Mouse (Mus musculus): ENCODE measurements around the gene Lfng. TPM values are rescaled to one million over a fixed set of nuclear protein-coding genes. Genes with fewer than 3 reads are reported as not detected.

Lfng gene
- polyA plus RNA-seq, 1 experiment from 2014 or later = 3.5 TPM

DNA sequence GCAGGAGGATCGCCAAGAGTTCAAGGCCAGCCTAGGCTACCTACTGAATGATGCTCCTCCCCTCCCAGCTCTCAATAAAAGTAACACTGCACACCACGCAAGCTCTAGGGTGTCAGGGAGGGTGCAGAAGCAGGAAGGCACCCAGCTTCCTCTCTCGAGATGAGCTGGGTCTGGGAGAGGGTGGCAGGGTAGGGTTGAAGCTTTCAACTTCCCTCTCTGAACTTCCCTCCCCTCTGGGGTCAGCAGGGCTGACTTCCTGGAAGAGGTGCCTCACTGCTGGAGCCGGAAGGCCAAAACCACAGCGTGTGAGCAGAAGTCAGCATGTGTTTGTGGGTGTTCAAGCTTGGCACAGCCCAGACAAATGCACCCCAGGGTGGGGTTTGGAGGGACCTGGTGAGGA lies 10.6 kb downstream of the Lfng start:
- 62% methylated on average over 5 of the region's 5 CpGs for WGBS
- H3K36me3 ChIP-seq = peaks cover 21% of the 10 kb centered on the region
- H3K4me1 ChIP-seq = peaks cover 16% of the 10 kb centered on the region; the same call in 1 of the 2 replicates
- no peak for ATAC-seq (ENCODE audit: extremely low read depth, insufficient number of reproducible peaks, low FRiP score, low TSS enrichment)
- H3K9me3 ChIP-seq = no peaks in the 10 kb centered on the region
- no peak overlapping the region for H3K4me2 ChIP-seq
- no peak overlapping the region for H3K4me3 ChIP-seq
- H3K9ac ChIP-seq = no peak overlapping the region
- peaks cover 8% of the 10 kb centered on the region for H3K27me3 ChIP-seq (replicated peaks)
- H3K27ac ChIP-seq (replicated peaks) = no peak overlapping the region

DNA sequence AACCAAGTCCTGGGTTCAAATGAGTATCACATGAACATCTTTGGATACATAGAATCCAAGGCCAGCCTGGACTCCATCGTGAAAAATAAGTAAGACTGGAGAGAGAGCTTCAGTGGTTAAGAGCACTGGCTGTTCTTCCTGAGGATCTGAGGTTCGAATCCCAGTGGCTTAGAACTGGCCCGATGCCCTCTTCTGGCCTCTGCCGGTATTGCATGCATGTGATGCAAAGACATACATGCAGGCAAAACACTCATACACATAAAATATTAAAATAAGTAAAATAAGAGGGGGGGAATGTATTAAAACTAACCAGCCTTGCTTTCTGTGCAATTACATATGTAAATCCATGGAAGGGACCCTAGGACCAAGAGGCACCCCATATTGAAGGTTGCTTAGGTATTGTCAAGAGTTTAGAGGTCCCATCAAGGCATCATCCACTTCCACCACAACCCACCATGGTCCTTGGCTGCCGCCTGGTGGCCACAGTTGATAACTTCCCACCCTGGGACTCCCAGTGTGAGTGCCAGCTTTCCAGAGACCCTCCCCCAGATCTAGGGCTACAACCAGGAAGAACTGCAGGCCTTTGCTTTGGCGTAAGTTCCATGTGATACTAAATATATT lies 12.1 kb downstream of the Lfng start:
- peaks cover 33% of the 10 kb centered on the region for H3K36me3 ChIP-seq
- no peak for ATAC-seq (ENCODE audit: extremely low read depth, insufficient number of reproducible peaks, low FRiP score, low TSS enrichment)
- 22% methylated on average over 6 of the region's 6 CpGs for WGBS

DNA sequence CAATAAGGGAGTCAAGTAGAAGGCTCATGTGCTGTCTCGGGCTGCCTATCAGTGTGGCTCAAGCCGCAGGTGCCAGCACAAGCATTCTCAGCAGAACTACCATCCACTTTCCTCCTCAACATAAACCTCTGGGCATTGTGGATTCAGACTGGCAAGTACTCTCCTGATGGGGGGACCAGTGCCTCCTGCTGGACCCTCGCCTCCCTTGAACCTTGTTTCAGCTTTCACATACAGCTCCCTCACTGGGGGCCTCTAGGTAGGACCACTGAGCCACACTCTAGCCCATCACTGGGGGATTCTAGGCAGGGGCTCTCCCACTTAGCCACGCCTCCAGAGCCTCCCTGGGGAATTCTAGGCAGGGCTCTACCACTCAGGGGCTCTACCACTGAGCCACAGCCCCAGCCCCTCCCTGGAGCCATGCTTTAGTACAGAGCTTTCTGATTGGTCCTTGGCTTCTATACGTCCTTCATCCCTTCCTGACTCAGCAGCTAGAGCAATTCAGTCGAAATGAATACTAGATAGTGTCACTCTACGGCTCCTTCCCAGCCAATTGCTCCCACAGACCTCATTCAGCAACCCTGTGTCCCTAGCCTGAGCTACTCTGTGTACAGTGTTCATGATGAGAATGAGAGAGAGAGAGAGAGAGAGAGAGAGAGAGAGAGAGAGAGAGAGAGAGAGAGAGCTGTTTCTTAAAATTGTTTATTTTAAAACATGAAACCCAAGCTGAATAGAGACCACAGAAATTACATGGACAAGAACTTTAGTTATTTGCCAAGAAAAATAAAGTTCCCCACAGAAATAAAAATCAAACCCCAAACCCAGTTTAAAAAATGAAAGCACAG lies 13.0 kb downstream of the Lfng start:
- WGBS = 60% methylated on average over 7 of the region's 7 CpGs

More for the DNA sequence above, 12.1 kb downstream of the Lfng start:
- Histone ChIP-seq H3K27me3 (replicated peaks) (no peaks in the 10 kb centered on the region), H3K27ac (replicated peaks) (no peak overlapping the region), H3K9me3 (no peaks in the 10 kb centered on the region), H3K4me2 (no peak overlapping the region), H3K4me3 (no peak overlapping the region), H3K9ac (no peak overlapping the region), H3K4me1 (peaks cover 16% of the 10 kb centered on the region; the same call in 1 of the 2 replicates)

DNA sequence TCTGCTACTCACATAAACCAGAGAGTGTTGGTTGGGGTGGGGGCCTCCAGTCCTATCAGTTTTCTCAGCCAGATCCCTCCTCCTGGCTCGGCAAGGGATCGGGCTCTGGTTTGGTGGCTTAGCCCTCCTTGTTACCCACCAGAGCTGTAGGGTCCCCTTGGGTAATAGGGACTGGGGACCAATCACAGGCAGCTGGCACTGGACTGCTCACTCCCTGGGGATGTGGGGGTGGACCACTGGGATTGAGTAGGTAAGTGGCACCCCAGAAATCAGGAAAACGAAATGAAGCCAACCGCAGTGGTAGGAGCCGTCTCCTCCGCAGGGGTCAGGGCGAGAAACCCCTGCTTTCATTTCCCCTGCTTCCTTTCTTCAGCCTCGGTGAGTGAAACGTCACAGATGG lies 14.0 kb downstream of the Lfng start:
- Histone ChIP-seq H3K27ac (replicated peaks) (no peak overlapping the region), H3K4me1 (peaks cover 14% of the 10 kb centered on the region; the same call in 1 of the 2 replicates), H3K4me2 (no peak overlapping the region), H3K27me3 (replicated peaks) (no peaks in the 10 kb centered on the region), H3K4me3 (no peak overlapping the region), H3K9me3 (no peaks in the 10 kb centered on the region), H3K9ac (no peak overlapping the region), H3K36me3 (peaks cover 48% of the 10 kb centered on the region)
- WGBS = 73% methylated on average over 9 of the region's 9 CpGs
- no peak for ATAC-seq (ENCODE audit: extremely low read depth, insufficient number of reproducible peaks, low FRiP score, low TSS enrichment)

More for the DNA sequence above, 13.0 kb downstream of the Lfng start:
- Histone ChIP-seq H3K36me3 (peaks cover 41% of the 10 kb centered on the region), H3K9me3 (no peaks in the 10 kb centered on the region), H3K27ac (replicated peaks) (no peak overlapping the region), H3K4me2 (no peak overlapping the region), H3K4me1 (peaks cover 16% of the 10 kb centered on the region; the same call in 1 of the 2 replicates), H3K27me3 (replicated peaks) (no peaks in the 10 kb centered on the region), H3K4me3 (no peak overlapping the region), H3K9ac (no peak overlapping the region)
- no peak for ATAC-seq (ENCODE audit: extremely low read depth, insufficient number of reproducible peaks, low FRiP score, low TSS enrichment)

DNA sequence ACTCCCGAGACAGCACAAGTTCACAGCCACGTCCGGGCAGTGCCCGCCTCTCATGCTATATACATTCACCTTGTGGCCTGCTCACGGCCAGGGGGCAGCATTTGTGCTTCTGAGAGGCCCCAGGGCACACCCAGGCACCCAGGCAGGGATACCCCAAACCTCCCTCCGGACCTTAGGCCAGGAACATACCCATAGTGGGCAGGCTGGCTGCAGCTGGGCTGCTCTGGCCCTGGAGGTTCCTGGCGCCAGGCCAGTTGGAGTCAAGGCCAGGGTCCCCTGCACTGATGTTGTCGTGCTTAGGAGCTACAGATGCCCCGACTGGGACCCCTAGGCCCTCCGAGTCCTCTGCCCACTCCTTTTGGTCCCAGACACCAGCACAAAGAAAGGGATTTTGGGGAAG lies 14.4 kb downstream of the Lfng start:
- 69% methylated on average over 10 of the region's 10 CpGs for WGBS
- ATAC-seq (ENCODE audit: extremely low read depth, insufficient number of reproducible peaks, low FRiP score, low TSS enrichment) = no peak
- Histone ChIP-seq H3K4me2 (no peak overlapping the region), H3K9me3 (no peaks in the 10 kb centered on the region), H3K27ac (replicated peaks) (no peak overlapping the region), H3K9ac (no peak overlapping the region), H3K4me1 (peaks cover 14% of the 10 kb centered on the region; the same call in 1 of the 2 replicates), H3K36me3 (peaks cover 52% of the 10 kb centered on the region), H3K4me3 (no peak overlapping the region), H3K27me3 (replicated peaks) (no peaks in the 10 kb centered on the region)

DNA sequence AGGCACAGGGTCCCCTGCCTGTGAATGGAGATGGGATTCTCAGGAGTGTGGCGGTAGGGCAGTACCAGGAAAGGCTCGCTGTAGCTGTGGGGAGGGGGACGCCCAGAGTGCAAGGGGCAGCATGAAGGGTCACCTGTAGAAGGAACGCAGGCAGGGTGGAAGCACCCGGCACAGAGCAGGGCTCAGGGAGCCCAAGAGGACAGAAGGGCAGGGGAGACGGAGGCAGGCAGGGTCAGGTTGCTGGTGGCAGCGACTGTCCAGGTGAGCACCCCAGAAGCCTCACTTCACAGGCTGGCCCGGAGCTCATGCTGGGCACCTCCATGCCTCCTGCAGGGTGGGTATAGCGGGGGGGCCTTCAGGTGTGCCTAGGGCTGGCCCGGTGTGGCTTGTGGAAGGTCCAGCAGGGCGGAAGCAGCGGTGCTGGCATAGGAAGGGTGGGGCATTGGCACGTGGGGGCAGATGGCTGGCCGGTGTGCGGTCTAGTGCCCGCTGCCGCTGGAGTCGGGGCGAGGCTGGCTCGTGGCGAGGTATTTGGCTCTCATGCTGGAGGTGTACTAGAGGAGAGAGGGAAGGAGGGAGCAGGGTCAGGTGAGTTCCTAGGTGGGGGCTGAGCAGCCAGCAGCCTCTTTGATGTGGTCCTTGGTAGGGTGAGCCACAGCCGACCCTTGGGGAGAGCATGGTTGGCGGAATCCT lies 16.0 kb downstream of the Lfng start:
- peaks cover 68% of the 10 kb centered on the region for H3K36me3 ChIP-seq
- H3K4me1 ChIP-seq = peaks cover 10% of the 10 kb centered on the region; the same call in 1 of the 2 replicates
- WGBS = 93% methylated on average over 23 of the region's 23 CpGs

DNA sequence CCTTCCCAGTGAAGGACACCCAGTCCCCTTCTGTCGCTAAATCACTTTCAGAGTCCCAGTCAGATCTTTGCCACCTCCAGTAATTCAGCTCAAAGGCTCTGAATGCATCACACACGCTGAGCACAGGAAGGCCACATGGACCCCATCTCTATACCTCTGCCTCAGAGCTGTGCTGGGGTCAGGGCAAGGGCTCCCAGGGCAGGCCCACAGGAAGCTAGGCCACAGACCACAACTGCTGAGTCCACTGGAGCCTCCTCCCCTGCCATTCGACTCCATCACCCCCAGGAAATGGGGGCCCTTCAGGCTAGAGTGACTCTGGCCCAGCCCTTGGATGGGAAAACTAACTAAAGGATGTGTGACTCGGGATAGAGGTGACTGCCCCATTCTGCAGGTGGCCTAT lies 16.7 kb downstream of the Lfng start:
- no peak overlapping the region for H3K4me3 ChIP-seq
- H3K27me3 ChIP-seq (replicated peaks) = no peaks in the 10 kb centered on the region
- peaks cover 9% of the 10 kb centered on the region for H3K9me3 ChIP-seq
- no peak for ATAC-seq (ENCODE audit: extremely low read depth, insufficient number of reproducible peaks, low FRiP score, low TSS enrichment)
- H3K27ac ChIP-seq (replicated peaks) = no peak overlapping the region
- no peak overlapping the region for H3K4me2 ChIP-seq
- WGBS = 75% methylated on average over 4 of the region's 4 CpGs
- peaks cover 75% of the 10 kb centered on the region for H3K36me3 ChIP-seq
- no peak overlapping the region for H3K9ac ChIP-seq
- H3K4me1 ChIP-seq = peaks cover 10% of the 10 kb centered on the region; the same call in 1 of the 2 replicates

More for the DNA sequence above, 16.0 kb downstream of the Lfng start:
- Histone ChIP-seq H3K9ac (no peak overlapping the region), H3K27me3 (replicated peaks) (no peaks in the 10 kb centered on the region), H3K4me2 (no peak overlapping the region), H3K4me3 (no peak overlapping the region), H3K27ac (replicated peaks) (no peak overlapping the region), H3K9me3 (peaks cover 6% of the 10 kb centered on the region)
- no peak for ATAC-seq (ENCODE audit: extremely low read depth, insufficient number of reproducible peaks, low FRiP score, low TSS enrichment)

DNA sequence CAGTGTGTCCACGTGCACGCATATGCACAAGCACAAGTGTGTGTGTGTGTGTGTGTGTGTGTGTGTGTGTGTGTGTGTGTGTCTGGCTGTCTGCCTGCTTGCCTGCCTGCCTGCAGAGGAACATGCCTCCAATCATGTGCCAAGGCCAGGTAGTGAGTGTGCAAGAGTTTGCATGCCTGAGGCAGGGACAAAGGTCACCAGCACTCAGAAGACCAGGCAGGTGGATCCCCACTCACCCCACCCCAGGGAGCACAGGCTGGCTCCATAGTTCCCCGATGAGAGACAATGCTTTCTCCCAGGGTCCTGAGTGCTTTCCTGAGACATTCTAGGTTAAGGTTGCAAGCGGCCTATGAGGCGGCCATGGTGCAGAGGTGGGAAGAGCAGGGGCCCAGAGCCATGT lies 17.1 kb downstream of the Lfng start:
- Histone ChIP-seq H3K27ac (replicated peaks) (no peak overlapping the region), H3K9me3 (peaks cover 10% of the 10 kb centered on the region), H3K4me2 (no peak overlapping the region), H3K4me3 (no peak overlapping the region), H3K9ac (no peak overlapping the region), H3K27me3 (replicated peaks) (no peaks in the 10 kb centered on the region), H3K4me1 (peaks cover 10% of the 10 kb centered on the region; the same call in 1 of the 2 replicates), H3K36me3 (peaks cover 80% of the 10 kb centered on the region)
- WGBS = 90% methylated on average over 5 of the region's 5 CpGs
- ATAC-seq (ENCODE audit: extremely low read depth, insufficient number of reproducible peaks, low FRiP score, low TSS enrichment) = no peak

DNA sequence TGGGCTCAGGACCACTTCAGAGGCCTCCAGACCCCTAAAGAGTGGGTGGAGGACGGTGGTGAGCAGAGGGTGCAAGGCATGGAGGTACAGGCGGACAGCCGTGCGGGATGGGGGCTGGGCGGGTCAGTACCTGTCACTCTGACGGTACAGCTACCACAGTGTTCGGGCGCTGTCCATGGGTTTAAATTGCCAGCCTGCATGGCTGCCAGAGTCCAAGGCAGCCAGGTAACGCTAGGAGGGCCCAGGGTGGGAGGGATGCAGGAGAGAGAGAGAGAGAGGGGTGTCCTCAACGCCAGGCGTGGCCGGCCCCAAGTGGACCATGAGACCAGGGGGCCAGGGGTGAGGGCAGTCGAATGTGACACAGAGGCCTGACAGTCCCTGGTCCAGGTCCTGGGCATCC lies 17.8 kb downstream of the Lfng start:
- ATAC-seq (ENCODE audit: extremely low read depth, insufficient number of reproducible peaks, low FRiP score, low TSS enrichment) = no peak
- WGBS = 92% methylated on average over 13 of the region's 13 CpGs
- no peak overlapping the region for H3K4me3 ChIP-seq
- peaks cover 8% of the 10 kb centered on the region; the same call in 1 of the 2 replicates for H3K4me1 ChIP-seq
- H3K4me2 ChIP-seq = no peak overlapping the region
- H3K9me3 ChIP-seq = peaks cover 10% of the 10 kb centered on the region
- no peak overlapping the region for H3K27ac ChIP-seq (replicated peaks)
- H3K36me3 ChIP-seq = peaks cover 87% of the 10 kb centered on the region
- H3K27me3 ChIP-seq (replicated peaks) = no peaks in the 10 kb centered on the region
- H3K9ac ChIP-seq = no peak overlapping the region

DNA sequence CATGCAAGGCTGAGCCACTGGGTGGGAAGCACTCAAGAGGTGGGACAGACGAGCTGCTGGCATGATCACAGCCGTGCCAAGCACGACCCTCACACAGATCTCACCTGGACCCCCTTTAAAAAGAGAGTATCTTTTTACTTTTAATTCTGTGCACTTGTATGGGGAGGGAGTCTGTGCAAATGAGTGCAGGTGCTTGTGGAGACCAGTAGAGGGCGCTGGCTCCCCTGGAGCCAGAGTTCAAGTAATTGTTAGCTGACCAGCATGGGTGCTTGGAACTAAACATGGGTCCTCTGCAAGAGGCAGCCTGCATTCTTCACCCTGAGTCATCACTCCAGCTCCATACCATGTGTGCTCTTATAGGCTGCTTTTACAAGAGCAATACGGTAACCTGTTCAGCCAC lies 20.5 kb downstream of the Lfng start:
- H3K4me3 ChIP-seq = no peak overlapping the region
- no peaks in the 10 kb centered on the region for H3K27me3 ChIP-seq (replicated peaks)
- H3K27ac ChIP-seq (replicated peaks) = no peak overlapping the region
- 86% methylated on average over 5 of the region's 5 CpGs for WGBS
- no peaks in the 10 kb centered on the region for H3K4me1 ChIP-seq
- no peak overlapping the region for H3K9ac ChIP-seq
- ATAC-seq (ENCODE audit: extremely low read depth, insufficient number of reproducible peaks, low FRiP score, low TSS enrichment) = no peak
- H3K9me3 ChIP-seq = peaks cover 10% of the 10 kb centered on the region
- peaks cover 97% of the 10 kb centered on the region for H3K36me3 ChIP-seq
- H3K4me2 ChIP-seq = no peak overlapping the region

DNA sequence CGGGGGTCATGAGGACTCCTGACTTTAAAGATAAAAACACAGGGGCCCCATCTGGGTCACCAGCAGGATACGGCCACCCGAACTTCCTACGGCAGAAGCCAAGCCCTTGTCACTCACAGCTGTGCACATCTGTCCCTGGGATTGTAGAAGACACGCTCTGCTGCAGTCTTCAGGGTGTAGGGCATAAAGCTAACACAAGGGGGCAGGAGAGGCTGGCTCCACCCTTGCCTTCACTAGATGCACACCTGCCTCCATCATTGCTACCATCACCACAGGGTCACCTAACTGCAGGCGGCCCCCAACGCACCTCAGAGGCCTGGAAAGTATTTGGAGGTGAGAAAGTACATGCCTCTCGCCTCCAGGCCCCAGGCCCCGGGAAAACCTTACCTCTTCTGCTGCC lies 21.9 kb downstream of the Lfng start:
- H3K4me3 ChIP-seq = no peak overlapping the region
- ATAC-seq (ENCODE audit: extremely low read depth, insufficient number of reproducible peaks, low FRiP score, low TSS enrichment) = no peak
- 91% methylated on average over 9 of the region's 9 CpGs for WGBS

More for the DNA sequence above, 21.9 kb downstream of the Lfng start:
- H3K27me3 ChIP-seq (replicated peaks) = no peaks in the 10 kb centered on the region
- peaks cover 10% of the 10 kb centered on the region for H3K9me3 ChIP-seq
- no peak overlapping the region for H3K27ac ChIP-seq (replicated peaks)
- no peak overlapping the region for H3K4me2 ChIP-seq
- no peak overlapping the region for H3K9ac ChIP-seq
- peaks cover 97% of the 10 kb centered on the region for H3K36me3 ChIP-seq
- no peaks in the 10 kb centered on the region for H3K4me1 ChIP-seq

Measured in heart, embryonic 13.5 days (tissue).